Mouse (Mus musculus) kidney, adult 2 months (tissue): Measurements from ENCODE around the gene Sap30. TPM values are rescaled to one million over a fixed set of nuclear protein-coding genes. Genes with fewer than 3 reads are reported as not detected.

Source experiments
- DNase-seq: peaks from one replicate; pipeline ENCODE4 v3.0.0; 2021
- H3K27ac ChIP-seq: fragments of 200-500 bp; 2 replicates; pipeline ENCODE4 v1.5.1; 2012; ENCODE audit warnings: low read depth, low read length, control low read depth, inconsistent platforms; ENCODE audit not compliant: insufficient read depth
- H3K27me3 ChIP-seq: fragments of 200-500 bp; replicated peaks from 2 replicates; pipeline ENCODE4 v1.6.1; 2012; ENCODE audit warnings: mild to moderate bottlenecking, moderate library complexity, low read length, inconsistent platforms; ENCODE audit not compliant: control insufficient read depth, insufficient read depth
- H3K36me3 ChIP-seq: fragments of 200-500 bp; 2 replicates; pipeline ENCODE4 v1.6.1; 2012; ENCODE audit warnings: mild to moderate bottlenecking, moderate library complexity, low read length, inconsistent platforms; ENCODE audit not compliant: control insufficient read depth, insufficient read depth
- H3K4me1 ChIP-seq: fragments of 200-500 bp; 2 replicates; pipeline ENCODE4 v1.6.1; 2011; ENCODE audit warnings: low read length; ENCODE audit not compliant: control insufficient read depth, insufficient read depth
- H3K4me3 ChIP-seq: fragments of 200-500 bp; 2 replicates; pipeline ENCODE4 v1.5.1; 2011; ENCODE audit warnings: mild to moderate bottlenecking, low read depth, low read length, control low read depth; ENCODE audit not compliant: insufficient read depth
- CTCF ChIP-seq: fragments of 200-500 bp; conservative IDR thresholded peaks from 2 replicates; pipeline ENCODE4 v1.5.1; 2011; ENCODE audit warnings: low read depth, mild to moderate bottlenecking, control low read depth, low read length, moderate library complexity, mixed read lengths; ENCODE audit not compliant: insufficient read depth, insufficient read length
- POLR2A ChIP-seq: fragments of 200-500 bp; IDR thresholded peaks from one replicate; pipeline ENCODE4 v1.6.1; 2011; ENCODE audit warnings: low read depth, low read length, control low read depth
- WGBS: fragments of 180-500 bp; shearing (Covaris S2); methylation state at CpG from one replicate; pipeline ENCODE4 v1.1.7; 2018; 5-methylcytosine and 5-hydroxymethylcytosine counted together
- polyA plus RNA-seq: library from polyadenylated mRNA; depleted of rRNA; stranded (reverse); fragments of >200 nt; gene quantifications from 2 replicates; pipeline ENCODE4 v1.2.3, GENCODE M21; 2012

Gene Sap30
- polyA plus RNA-seq, 1 experiment, result 26.6 TPM

DNA sequence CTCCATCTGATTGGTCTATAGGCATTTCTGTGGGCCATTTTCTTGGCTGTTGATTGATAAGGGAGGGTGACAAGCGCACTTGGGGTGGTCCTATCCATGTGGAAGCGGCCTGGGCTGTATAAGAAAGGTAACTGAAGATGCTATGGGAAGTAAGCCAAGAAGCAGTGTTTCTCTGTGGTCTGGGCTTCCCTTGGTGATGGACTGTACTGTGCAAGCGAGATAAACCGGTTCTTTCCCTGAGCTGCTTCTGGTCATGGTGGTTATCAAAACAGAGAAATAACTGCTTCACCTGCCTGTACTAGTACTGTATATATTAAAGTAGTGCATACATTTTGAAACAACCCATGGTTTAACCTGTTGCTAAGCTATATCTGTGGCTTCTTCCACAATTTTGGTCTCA is 4.2 kb upstream of the Sap30 start:
- no peaks in the 10 kb centered on the region for H3K27me3 ChIP-seq
- H3K27ac ChIP-seq, result no peak overlapping the region
- peaks cover 2% of the 10 kb centered on the region for H3K36me3 ChIP-seq
- no peak overlapping the region for H3K4me3 ChIP-seq
- no peak for DNase-seq
- no peak for TF ChIP-seq CTCF
- TF ChIP-seq POLR2A, result no peak
- peaks cover 12% of the 10 kb centered on the region; the same call in 1 of the 2 replicates for H3K4me1 ChIP-seq
- WGBS, result over 99% methylated on average over 4 of the region's 4 CpGs

DNA sequence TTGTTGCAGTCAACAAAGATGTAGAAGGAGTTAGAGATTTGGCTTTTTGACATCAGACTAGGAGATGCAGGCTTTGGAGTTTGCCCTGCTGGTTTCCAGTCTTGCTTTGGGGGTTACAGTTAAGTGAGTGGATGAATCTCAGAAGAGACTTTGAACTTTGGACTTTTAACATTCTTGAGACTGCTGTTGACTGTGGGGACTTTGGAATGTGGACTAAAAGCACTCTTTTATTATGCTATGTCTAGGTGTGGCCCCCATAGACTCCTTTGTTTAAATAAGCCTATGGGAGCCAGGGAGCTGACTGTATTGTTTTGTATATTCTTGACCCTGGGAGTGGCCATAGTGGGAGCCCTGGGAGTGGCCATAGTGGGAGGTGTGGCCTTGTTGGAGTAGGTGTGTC is 2.2 kb upstream of the Sap30 start:
- Histone ChIP-seq H3K27ac (peak overlapping the region; percentile 96), H3K27me3 (no peaks in the 10 kb centered on the region), H3K36me3 (peaks cover 1% of the 10 kb centered on the region), H3K4me3 (no peak overlapping the region), H3K4me1 (peaks cover 12% of the 10 kb centered on the region; the same call in 1 of the 2 replicates)
- no peak for TF ChIP-seq CTCF
- no peak for TF ChIP-seq POLR2A
- peak; percentile 88 for DNase-seq

DNA sequence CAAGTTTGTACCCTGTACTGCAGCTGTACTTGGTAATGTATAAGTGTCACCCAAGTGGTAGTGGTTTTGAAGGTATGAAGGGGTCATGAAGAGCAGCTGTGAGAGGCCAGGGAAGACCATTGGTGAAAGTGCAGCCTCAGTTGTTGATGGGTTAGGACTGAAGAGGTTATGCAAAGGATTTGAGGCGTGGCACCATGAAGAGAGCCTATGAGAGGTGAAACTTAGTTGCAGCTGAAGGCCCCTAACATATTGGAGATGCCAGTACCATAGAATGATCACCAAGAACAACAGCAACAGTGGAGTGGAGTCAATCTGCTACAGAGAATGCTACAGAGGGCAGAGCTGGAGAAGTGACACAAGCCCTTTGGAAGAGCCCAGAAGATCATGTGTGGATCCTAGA is 1.7 kb upstream of the Sap30 start:
- peak overlapping the region; percentile 84 for H3K27ac ChIP-seq
- no peak for DNase-seq
- TF ChIP-seq CTCF, result no peak
- TF ChIP-seq POLR2A, result no peak
- no peaks in the 10 kb centered on the region; the same call in none of the 2 replicates for H3K36me3 ChIP-seq
- peaks cover 12% of the 10 kb centered on the region; the same call in 1 of the 2 replicates for H3K4me1 ChIP-seq
- H3K27me3 ChIP-seq, result no peaks in the 10 kb centered on the region
- WGBS, result 93% methylated on average over 1 of the region's 1 CpGs
- H3K4me3 ChIP-seq, result no peak overlapping the region

DNA sequence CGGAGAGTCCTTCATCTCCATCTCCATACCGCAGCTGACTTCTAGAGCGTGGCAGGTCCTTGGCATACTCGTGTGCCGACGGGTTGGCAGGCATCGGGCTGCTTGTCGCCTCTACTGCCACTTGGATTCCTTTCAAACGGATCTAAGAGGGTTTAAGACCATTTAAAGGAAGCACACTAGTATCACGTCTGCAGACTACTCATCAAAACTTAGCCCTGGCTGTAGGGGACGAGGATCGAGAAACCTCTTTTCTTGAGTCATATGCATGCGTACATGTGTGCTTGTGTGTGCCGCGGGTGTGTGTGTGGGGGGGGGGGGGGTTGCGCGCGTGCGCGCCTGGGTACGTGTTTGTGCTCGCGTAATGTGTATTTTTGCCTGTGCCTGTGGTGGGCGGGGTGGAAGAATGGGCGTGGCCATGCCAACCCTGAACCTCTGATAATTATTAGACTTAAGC is 679 bp upstream of the Sap30 start:
- DNase-seq, result peak; percentile 91
- peak overlapping the region; percentile 74 for H3K4me3 ChIP-seq
- under 1% methylated on average over 25 of the region's 25 CpGs for WGBS

DNA sequence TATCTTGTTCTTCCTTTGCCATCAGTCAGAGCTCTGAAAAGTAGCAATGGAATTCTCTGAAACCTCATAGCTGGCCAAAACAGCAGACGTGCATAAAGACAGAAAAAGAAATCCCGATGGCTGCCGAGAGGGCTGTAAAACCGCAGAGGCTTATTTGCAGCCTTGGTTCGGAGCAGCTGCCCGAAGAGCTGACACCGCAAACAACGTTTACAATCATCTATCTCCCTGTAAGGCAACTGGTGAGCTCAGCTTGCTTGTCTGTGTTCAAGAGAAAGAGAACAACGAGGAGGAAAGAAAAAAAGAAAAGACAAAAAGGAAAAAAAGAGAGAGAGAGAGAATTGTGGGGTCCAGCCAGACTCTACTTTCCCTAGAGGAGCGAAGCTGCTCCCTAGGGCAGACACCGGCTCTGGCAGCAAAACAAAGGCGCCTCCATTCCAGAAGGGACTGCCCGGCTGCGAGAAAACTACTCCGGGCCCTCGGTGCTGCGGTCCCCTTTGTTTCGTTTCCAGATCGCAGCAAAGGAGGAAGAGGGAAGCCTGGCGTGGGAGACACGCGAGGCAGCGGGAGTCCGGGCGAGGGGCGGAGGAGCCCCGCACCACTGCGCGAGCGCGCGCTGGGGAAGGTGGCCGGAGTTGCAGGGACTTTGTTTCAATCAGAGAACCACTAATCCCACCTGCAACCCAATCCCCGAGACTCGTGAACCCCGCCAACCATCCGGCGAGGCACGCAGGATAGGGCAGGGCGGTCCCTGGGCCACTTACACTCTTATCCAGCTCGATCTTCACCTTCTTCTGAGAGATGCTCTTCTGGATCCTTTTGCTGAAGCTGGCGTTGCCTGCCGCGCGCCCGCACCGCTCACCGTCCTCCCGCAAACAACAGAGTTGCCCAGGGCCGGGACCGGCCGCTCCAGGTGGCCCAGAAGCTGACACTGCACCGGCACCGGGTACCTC is 894 bp downstream of the Sap30 start:
- WGBS, result under 1% methylated on average over 54 of the region's 54 CpGs
- H3K36me3 ChIP-seq, result no peaks in the 10 kb centered on the region; the same call in 1 of the 2 replicates
- no peak for TF ChIP-seq CTCF
- no peak for TF ChIP-seq POLR2A
- H3K27ac ChIP-seq, result peak overlapping the region; percentile 88
- no peaks in the 10 kb centered on the region for H3K27me3 ChIP-seq
- peak overlapping the region; percentile 92 for H3K4me3 ChIP-seq
- peak; percentile 46 for DNase-seq
- H3K4me1 ChIP-seq, result peaks cover 12% of the 10 kb centered on the region; the same call in 1 of the 2 replicates

More for the DNA sequence above, 679 bp upstream of the Sap30 start:
- peaks cover 12% of the 10 kb centered on the region; the same call in 1 of the 2 replicates for H3K4me1 ChIP-seq
- H3K27ac ChIP-seq, result peak overlapping the region; percentile 95
- H3K36me3 ChIP-seq, result no peaks in the 10 kb centered on the region; the same call in 1 of the 2 replicates
- H3K27me3 ChIP-seq, result no peaks in the 10 kb centered on the region
- no peak for TF ChIP-seq POLR2A
- TF ChIP-seq CTCF, result no peak

DNA sequence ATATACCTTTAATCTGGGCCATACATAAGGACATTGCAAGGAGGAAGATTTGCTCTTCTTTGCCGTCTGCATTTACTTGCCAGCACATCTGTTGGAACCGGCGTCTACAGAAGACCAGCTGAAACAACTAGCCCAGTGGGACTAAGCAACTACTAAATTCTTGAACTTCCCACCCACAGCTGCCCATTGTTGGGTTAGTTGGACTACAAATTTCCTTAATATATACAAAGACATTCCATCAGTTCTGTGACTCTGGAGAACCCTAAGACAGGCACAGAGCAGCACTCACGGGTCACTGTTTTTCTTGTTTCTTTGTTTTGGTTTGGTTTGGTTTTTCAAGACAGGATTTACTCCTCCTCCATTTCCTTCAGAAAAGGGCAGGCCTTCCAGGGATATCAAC is 7.1 kb downstream of the Sap30 start:
- WGBS, result 89% methylated on average over 4 of the region's 4 CpGs
- H3K36me3 ChIP-seq, result no peaks in the 10 kb centered on the region; the same call in 1 of the 2 replicates
- no peak for TF ChIP-seq POLR2A
- no peak for TF ChIP-seq CTCF
- H3K4me1 ChIP-seq, result no peaks in the 10 kb centered on the region
- no peak for DNase-seq
- no peaks in the 10 kb centered on the region for H3K27me3 ChIP-seq
- no peak overlapping the region for H3K27ac ChIP-seq
- H3K4me3 ChIP-seq, result no peak overlapping the region

DNA sequence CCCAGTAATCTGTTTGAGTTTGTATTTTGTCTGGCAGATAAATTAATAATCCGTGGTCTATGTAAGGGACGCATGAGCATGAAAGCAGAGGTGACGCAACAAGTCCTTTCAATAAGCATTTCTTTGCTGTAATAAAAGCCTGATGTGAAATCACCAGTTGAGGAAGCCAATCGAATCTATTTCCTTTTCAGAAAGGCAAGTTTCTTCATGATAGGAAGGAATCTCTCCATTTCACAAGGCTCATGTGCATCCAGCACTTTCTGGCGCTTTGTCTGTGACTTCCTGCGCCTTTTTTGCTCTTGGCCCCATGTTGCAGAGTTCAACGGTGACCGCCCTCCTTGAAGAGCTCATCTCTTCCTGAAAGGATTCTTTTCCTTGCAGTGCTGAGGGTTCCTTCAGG is 8.0 kb downstream of the Sap30 start:
- Histone ChIP-seq H3K27me3 (no peaks in the 10 kb centered on the region), H3K27ac (no peak overlapping the region), H3K4me1 (no peaks in the 10 kb centered on the region), H3K36me3 (no peaks in the 10 kb centered on the region), H3K4me3 (no peak overlapping the region)
- no peak for DNase-seq
- 90% methylated on average over 8 of the region's 8 CpGs for WGBS
- TF ChIP-seq CTCF (no peak), POLR2A (no peak)
